Mouse (Mus musculus) embryonic facial prominence, embryonic 10.5 days (tissue): ENCODE results near the gene Aplp2. TPM values are rescaled to one million over a fixed set of nuclear protein-coding genes. Genes with fewer than 3 reads are reported as not detected.

Experiments
- DNase-seq: peaks from one replicate; pipeline ENCODE4 v3.0.0-alpha.2; 2017; ENCODE audit warnings: low spot score
- H3K27ac ChIP-seq: fragments of 300-500 bp; sonication (generic); replicated peaks from 2 replicates; pipeline ENCODE4 v1.5.1; 2016; ENCODE audit warnings: mild to moderate bottlenecking
- H3K27me3 ChIP-seq: fragments of 300-500 bp; sonication (generic); replicated peaks from 2 replicates; pipeline ENCODE4 v1.6.1; 2016; ENCODE audit warnings: low read depth, mild to moderate bottlenecking; ENCODE audit not compliant: poor library complexity, severe bottlenecking
- H3K36me3 ChIP-seq: fragments of 300-500 bp; sonication (generic); replicated peaks from 2 replicates; pipeline ENCODE4 v1.6.1; 2016; ENCODE audit warnings: mild to moderate bottlenecking, moderate library complexity
- H3K4me1 ChIP-seq: fragments of 300-500 bp; sonication (generic); 2 replicates; pipeline ENCODE4 v1.6.1; 2016
- H3K4me3 ChIP-seq: fragments of 300-500 bp; sonication (generic); 2 replicates; pipeline ENCODE4 v1.5.1; 2016; ENCODE audit warnings: mild to moderate bottlenecking, moderate library complexity
- H3K9me3 ChIP-seq: fragments of 300-500 bp; sonication (generic); 2 replicates; pipeline ENCODE4 v1.6.1; 2016; ENCODE audit warnings: mild to moderate bottlenecking
- WGBS: fragments of 180-500 bp; shearing (Covaris S2); methylation state at CpG from one replicate; pipeline ENCODE4 v1.1.7; 2016; 5-methylcytosine and 5-hydroxymethylcytosine counted together
- polyA plus RNA-seq: library from polyadenylated mRNA; unstranded; fragments of >200 nt; fragmentation: Nextera tagmentation; extraction: Ambion mirVana; gene quantifications from 2 replicates; pipeline ENCODE4 v1.2.1, GENCODE M21; 2016

The Aplp2 gene
- polyA plus RNA-seq, 1 experiment from 2014 or later, result 201 TPM

DNA sequence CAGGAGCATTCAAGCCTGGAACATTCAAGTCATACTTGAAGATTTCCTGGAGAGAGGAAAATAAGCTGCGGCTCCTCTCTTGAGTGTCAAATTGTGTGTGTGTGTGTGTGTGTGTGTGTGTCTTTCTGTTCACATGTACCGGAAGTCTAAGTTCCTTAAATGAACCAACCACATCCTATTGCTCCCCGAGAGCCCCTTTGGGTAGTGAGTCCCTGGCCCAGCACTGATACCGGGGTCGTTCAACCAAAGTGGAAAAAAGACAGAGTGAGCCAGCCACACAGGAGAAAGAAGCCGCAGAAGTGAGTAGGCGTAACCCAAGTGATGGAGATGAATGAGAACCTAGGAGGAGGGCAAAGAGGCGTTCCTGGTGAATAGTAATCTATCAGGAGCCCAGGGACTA lies 81.7 kb downstream of the Aplp2 start:
- Histone ChIP-seq H3K4me3 (peak overlapping the region; percentile 59; the same call in 1 of the 2 replicates), H3K27me3 (peaks cover 73% of the 10 kb centered on the region), H3K27ac (no peak overlapping the region), H3K9me3 (no peaks in the 10 kb centered on the region), H3K36me3 (no peaks in the 10 kb centered on the region), H3K4me1 (peaks cover 20% of the 10 kb centered on the region)
- 75% methylated on average over 8 of the region's 8 CpGs for WGBS
- DNase-seq, result no peak

DNA sequence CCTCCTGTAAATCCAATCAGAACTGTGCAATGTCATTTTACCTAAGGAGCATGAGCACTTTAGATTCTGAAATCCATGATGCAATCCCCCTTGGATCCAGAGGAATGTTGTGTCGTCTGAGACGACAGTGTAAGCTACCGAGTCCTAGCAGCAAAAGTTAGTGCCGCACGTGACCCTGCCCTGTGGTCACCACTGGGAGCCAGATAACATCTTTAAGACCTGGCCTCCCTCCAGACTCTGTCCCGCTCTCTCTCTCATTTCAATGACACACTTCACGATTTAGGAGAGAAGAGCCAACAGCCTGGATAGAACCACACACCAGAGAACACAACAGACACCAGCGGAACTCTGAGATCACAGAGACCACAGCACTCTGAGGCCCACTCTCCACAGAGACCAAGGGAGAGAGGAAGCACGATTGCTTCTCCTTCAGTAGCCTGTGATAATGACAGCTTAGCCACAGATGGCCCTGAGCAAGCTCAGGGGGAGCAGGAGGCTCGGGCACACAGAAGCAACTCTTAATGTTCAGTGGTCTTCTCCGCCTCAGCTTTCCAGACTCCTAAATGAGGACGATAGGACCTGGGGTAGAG lies 83.6 kb downstream of the Aplp2 start:
- H3K36me3 ChIP-seq, result no peaks in the 10 kb centered on the region
- DNase-seq, result no peak
- no peak overlapping the region for H3K27ac ChIP-seq
- 86% methylated on average over 12 of the region's 12 CpGs for WGBS
- H3K4me1 ChIP-seq, result peaks cover 21% of the 10 kb centered on the region
- H3K27me3 ChIP-seq, result peaks cover 53% of the 10 kb centered on the region
- no peaks in the 10 kb centered on the region for H3K9me3 ChIP-seq
- H3K4me3 ChIP-seq, result no peak overlapping the region

DNA sequence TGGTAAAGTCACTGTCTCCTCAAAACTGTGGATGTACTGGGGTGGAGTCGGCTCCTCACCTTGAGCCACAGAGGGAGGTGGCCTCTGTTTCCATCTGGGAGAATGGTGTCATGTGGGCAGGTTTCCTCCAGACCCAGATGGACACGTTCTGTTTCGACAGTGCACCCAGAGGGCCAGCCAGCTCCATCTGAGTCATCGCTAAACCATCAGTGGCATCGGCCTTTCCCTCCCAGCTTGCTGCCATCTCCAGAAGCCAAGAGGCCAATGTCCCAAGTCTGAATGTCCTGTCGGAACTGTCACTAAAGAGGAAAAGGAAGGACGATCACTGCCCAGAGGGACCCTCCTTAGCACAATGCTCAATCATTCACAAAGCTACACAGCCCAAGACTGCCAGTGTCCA lies 85.5 kb downstream of the Aplp2 start:
- WGBS, result 83% methylated on average over 7 of the region's 7 CpGs
- no peaks in the 10 kb centered on the region for H3K9me3 ChIP-seq
- no peaks in the 10 kb centered on the region for H3K36me3 ChIP-seq
- H3K4me3 ChIP-seq, result no peak overlapping the region
- H3K27ac ChIP-seq, result no peak overlapping the region
- H3K4me1 ChIP-seq, result peaks cover 29% of the 10 kb centered on the region
- peaks cover 34% of the 10 kb centered on the region for H3K27me3 ChIP-seq
- DNase-seq, result no peak

DNA sequence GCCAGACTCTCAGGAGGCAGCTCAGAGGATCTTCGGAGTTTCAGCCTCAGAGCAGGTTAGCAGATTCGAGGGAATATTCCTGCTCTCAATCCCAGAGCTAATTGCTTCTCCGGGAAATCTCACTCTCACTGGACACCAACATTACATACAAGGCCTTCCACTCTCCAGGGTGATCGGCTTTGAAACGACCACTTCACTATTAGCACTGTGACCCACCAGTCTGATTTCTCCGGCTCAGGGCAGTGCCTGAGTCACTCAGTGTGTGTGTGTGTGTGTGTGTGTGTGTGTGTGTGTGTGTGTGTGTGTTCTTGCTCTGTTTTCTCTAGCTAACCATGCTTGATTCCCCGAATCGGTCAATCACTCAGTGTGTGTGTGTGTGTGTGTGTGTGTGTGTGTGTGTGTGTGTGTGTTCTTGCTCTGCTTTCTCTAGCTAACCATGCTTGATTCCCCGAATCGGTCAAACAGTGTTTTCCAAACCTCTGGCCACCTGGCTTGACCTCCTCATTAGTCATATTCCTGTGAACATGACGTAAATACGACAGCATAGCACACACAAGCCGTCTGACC lies 89.1 kb downstream of the Aplp2 start:
- Histone ChIP-seq H3K4me1 (peaks cover 51% of the 10 kb centered on the region), H3K27ac (no peak overlapping the region; the same call in 1 of the 2 replicates), H3K36me3 (no peaks in the 10 kb centered on the region), H3K9me3 (no peaks in the 10 kb centered on the region), H3K4me3 (no peak overlapping the region), H3K27me3 (no peaks in the 10 kb centered on the region)
- DNase-seq, result no peak
- WGBS, result 68% methylated on average over 13 of the region's 13 CpGs

DNA sequence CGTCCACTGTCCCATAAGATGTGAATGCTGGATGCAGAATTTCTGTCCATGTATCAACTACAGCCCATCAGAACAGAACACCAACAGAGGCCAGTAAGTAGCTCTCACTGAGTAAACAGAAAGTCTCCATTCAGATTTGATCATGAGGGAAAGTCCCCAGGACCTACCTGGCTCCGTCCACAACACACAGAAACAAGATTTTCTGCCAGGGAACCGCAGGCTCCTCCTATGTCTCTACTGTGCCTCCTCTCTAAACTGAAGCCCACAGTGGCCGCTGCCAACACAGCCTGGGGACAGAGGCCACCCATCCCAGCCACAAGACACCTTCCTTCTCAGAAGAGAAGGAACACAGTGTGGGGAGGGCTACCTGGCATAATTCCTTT lies 91.1 kb downstream of the Aplp2 start:
- Histone ChIP-seq H3K9me3 (no peaks in the 10 kb centered on the region), H3K27ac (no peak overlapping the region), H3K27me3 (no peaks in the 10 kb centered on the region), H3K4me1 (peaks cover 56% of the 10 kb centered on the region), H3K36me3 (no peaks in the 10 kb centered on the region), H3K4me3 (no peak overlapping the region)
- DNase-seq, result no peak
- WGBS, result 64% methylated on average over 4 of the region's 4 CpGs

DNA sequence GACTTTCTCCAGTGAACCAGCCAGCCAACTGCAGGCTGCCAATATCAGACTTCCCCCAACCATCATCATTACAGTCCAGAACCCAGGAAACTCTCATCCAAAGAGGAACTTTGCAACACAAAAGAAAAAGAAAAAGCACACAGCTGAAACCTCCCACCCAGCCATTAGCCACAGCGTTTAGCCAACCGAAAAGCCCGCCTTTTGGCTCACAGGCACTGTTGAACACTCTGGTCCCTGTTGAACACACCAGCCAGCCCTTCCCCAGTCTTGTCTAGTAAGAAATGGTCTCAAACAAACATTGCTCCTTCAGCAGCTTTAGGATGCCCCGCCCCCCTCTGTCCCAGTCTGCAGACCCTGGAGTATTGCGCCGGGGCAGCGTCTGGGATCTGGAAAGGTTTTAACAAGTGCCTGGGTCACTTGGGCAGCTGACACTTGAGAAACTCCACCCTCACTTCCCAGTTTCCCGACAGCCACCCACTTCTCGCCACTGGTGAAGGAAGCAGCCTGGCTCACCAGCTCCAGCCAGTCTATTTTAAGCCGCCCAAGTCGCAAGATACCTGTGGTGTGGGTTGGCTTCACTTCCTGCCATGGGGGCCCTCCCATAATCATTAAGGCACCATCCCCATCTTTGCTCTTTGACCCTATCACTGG lies 91.6 kb downstream of the Aplp2 start:
- Histone ChIP-seq H3K27ac (no peak overlapping the region), H3K4me3 (no peak overlapping the region), H3K9me3 (no peaks in the 10 kb centered on the region), H3K36me3 (no peaks in the 10 kb centered on the region), H3K4me1 (peaks cover 56% of the 10 kb centered on the region), H3K27me3 (no peaks in the 10 kb centered on the region)
- peak; percentile 32 for DNase-seq
- WGBS, result 58% methylated on average over 11 of the region's 11 CpGs

DNA sequence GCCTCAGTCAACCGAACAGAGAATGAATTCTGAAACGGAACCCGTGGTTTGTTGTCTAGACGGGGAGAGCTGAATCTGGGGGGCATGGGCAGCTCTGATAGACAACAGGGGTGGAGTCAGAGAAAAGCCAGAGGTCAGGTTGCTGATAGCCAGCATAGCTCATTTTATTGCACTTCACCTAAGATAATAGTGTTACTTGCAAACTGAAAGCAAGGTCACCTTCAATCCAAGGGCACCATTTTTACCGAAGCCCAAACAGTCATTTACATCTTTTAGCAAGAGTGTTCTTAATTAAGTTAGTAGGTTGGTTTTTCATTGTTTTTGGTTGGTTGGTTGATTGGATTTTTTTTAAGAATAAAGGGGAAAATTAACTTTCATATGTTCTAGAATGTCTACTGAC lies 92.2 kb downstream of the Aplp2 start:
- no peaks in the 10 kb centered on the region for H3K9me3 ChIP-seq
- H3K4me1 ChIP-seq, result peaks cover 56% of the 10 kb centered on the region
- H3K36me3 ChIP-seq, result no peaks in the 10 kb centered on the region
- H3K27me3 ChIP-seq, result no peaks in the 10 kb centered on the region
- H3K27ac ChIP-seq, result no peak overlapping the region
- H3K4me3 ChIP-seq, result no peak overlapping the region
- WGBS, result 71% methylated on average over 5 of the region's 5 CpGs
- no peak for DNase-seq

DNA sequence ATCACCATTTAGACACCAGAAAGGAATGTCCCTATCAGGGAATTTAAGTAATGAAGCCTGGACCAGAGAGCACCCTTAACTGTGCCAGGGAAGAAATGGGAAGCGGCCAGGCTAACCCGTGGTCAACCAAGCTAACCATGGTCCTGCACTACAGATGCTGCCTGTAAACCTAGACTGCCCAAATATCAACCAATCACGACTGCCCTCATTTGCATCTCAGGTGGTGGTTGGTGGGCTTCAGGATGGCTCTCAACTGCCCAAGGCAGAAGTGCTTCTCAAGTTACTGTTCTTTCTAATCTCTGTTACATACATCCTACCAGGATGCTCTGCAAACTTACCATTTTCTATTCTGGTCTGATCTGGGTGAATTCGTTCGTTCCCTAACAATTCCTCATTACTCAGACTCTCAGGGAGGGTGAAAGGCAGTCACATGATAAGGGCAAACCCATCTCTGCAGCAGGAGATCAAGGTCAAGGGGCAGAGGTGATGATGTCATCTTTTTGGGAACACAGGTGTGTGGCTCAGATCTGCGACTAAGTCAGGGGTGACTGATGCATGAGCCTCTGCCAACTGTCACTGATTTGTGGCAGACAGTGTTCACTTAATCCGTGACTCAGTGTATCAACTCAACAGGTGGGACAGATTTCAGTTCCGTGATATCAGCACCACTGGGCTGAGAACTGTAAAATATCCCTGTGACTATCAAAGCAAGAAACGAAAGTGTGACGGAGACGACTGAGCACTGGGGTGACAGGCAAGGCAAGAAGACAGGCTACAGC lies 92.9 kb downstream of the Aplp2 start:
- H3K4me1 ChIP-seq, result peaks cover 56% of the 10 kb centered on the region
- H3K4me3 ChIP-seq, result no peak overlapping the region; the same call in 1 of the 2 replicates
- peak; percentile 81 for DNase-seq
- no peak overlapping the region for H3K27ac ChIP-seq
- no peaks in the 10 kb centered on the region for H3K9me3 ChIP-seq
- no peaks in the 10 kb centered on the region for H3K36me3 ChIP-seq
- H3K27me3 ChIP-seq, result no peaks in the 10 kb centered on the region
- WGBS, result 37% methylated on average over 11 of the region's 11 CpGs

DNA sequence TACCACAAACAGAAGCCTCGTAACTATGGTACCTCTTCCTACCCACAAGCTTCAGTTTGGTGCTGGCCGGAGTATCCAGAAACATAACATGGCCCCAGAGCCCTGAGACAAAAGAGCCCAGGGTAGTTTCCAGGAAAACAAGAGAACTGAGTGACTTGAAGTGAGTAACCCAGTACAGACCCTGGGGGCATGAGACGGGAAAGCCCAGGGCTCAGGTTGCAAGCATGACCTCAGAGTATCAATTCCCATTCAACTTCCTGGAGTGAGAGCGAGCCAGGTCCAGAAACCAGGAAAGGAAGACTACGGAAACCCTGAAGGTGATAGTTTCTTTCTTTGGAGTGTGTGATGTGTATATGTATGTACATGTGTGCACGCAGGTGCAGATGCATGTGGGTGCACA lies 94.1 kb downstream of the Aplp2 start:
- peak; percentile 46 for DNase-seq
- Histone ChIP-seq H3K4me3 (no peak overlapping the region), H3K4me1 (peaks cover 50% of the 10 kb centered on the region), H3K9me3 (no peaks in the 10 kb centered on the region), H3K27ac (no peak overlapping the region), H3K27me3 (no peaks in the 10 kb centered on the region), H3K36me3 (no peaks in the 10 kb centered on the region)
- WGBS, result 62% methylated on average over 6 of the region's 6 CpGs

DNA sequence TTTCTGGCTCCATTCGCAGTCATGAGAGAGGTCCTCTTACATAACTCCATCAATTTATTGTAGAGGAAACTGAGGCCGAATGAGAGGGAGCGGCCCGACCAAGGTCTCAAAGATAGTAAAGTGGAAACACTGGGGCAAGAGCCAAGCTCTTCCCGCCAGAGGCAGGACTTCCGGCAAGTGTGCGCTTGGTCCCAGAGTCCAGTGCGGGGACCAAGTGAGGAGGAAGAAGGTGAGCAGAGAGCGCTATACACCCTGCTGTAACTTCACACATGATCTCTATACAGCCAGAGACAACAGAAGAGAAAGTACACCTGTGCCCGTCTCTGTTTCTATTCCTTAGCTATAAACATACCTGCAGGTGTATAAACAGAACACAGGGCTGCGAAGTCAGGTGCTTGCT lies 94.5 kb downstream of the Aplp2 start:
- H3K4me3 ChIP-seq, result no peak overlapping the region
- H3K36me3 ChIP-seq, result no peaks in the 10 kb centered on the region
- DNase-seq, result no peak
- no peaks in the 10 kb centered on the region for H3K27me3 ChIP-seq
- H3K4me1 ChIP-seq, result peaks cover 46% of the 10 kb centered on the region
- no peak overlapping the region for H3K27ac ChIP-seq
- 90% methylated on average over 11 of the region's 11 CpGs for WGBS
- no peaks in the 10 kb centered on the region for H3K9me3 ChIP-seq

DNA sequence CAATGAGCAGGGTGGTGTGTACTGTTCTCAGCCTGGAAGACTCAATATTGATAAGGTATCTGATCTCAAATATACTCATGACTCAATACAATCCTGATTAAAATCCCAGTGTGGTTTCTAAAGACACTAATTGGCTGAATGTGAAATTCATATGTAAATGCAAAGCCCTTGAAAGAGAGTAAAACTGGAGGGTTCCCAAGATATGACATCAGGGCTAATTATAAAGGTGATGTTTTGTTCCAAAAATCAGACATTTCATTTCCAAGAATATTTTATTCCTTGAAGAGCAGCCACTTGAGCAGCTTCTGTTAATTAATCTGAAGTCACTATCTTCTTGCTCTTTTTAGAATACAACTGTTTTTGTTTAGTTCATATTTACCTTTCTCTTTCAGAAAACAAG lies 96.0 kb downstream of the Aplp2 start:
- Histone ChIP-seq H3K36me3 (no peaks in the 10 kb centered on the region), H3K4me1 (peaks cover 33% of the 10 kb centered on the region), H3K4me3 (no peak overlapping the region), H3K9me3 (no peaks in the 10 kb centered on the region), H3K27ac (no peak overlapping the region), H3K27me3 (no peaks in the 10 kb centered on the region)
- no peak for DNase-seq

DNA sequence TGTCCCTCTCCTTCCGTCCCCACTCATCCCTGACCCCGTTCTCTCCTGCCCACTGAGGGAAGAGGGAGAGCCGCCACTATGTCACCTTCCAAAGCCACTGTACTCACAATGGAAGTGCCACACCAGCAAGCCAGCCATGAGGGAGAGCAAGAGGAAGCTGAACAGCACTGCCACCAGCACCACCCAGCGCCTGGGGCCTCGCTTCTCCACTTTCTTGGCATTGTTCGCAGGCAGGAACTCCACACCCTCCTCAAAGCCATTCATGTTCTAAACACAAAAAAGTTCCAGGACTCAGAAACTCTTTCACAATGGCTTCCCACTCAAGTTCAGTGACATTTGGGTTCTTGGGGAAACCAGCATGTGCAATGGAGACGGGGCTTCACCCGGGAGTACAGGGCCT lies 103.2 kb downstream of the Aplp2 start:
- H3K36me3 ChIP-seq, result no peaks in the 10 kb centered on the region
- H3K4me1 ChIP-seq, result no peaks in the 10 kb centered on the region; the same call in 1 of the 2 replicates
- no peak overlapping the region for H3K27ac ChIP-seq
- WGBS, result 94% methylated on average over 8 of the region's 8 CpGs
- H3K27me3 ChIP-seq, result no peaks in the 10 kb centered on the region
- H3K4me3 ChIP-seq, result no peak overlapping the region
- no peaks in the 10 kb centered on the region for H3K9me3 ChIP-seq
- no peak for DNase-seq
